Mouse (Mus musculus): ENCODE results near the gene Tubb5. TPM values are rescaled to one million over a fixed set of nuclear protein-coding genes. Genes with fewer than 3 reads are reported as not detected.

The Tubb5 gene
- polyA plus RNA-seq, 1 experiment from 2014 or later = 1,686 TPM

Small RNA genes lying within 50 kb of the gene (microRNA-seq; reads per million reads assigned to microRNA genes)
- 0.44 reads per million for gene Gm28033

Other genes with a start within 250 kb of the Tubb5 start
- not detected in 2 replicates for gene Sfta2, start 236.8 kb downstream of the Tubb5 start, polyA plus RNA-seq (2015; fragmentation: Nextera tagmentation; extraction: Ambion mirVana)
- not detected in 2 replicates for gene Gm9573, start 211.7 kb downstream of the Tubb5 start, polyA plus RNA-seq (2015; fragmentation: Nextera tagmentation; extraction: Ambion mirVana)
- gene Mucl3, start 194.6 kb downstream of the Tubb5 start, polyA plus RNA-seq (2015; fragmentation: Nextera tagmentation; extraction: Ambion mirVana) = 0.18 and 0.24 TPM in 2 replicates
- 10.6 and 11.3 TPM in 2 replicates for gene Vars2, start 170.7 kb downstream of the Tubb5 start, polyA plus RNA-seq (2015; fragmentation: Nextera tagmentation; extraction: Ambion mirVana)
- gene Gtf2h4, start 164.6 kb downstream of the Tubb5 start, polyA plus RNA-seq (2015; fragmentation: Nextera tagmentation; extraction: Ambion mirVana) = 25.5 and 28.8 TPM in 2 replicates
- gene Ddr1, start 133.7 kb downstream of the Tubb5 start, polyA plus RNA-seq (2015; fragmentation: Nextera tagmentation; extraction: Ambion mirVana) = 119 and 122 TPM in 2 replicates
- 11.2 and 11.6 TPM in 2 replicates for gene Ier3, start 16.6 kb downstream of the Tubb5 start, polyA plus RNA-seq (2015; fragmentation: Nextera tagmentation; extraction: Ambion mirVana)
- 93.6 and 96.5 TPM in 2 replicates for gene Flot1, start 15.1 kb downstream of the Tubb5 start, polyA plus RNA-seq (2015; fragmentation: Nextera tagmentation; extraction: Ambion mirVana)
- gene Mdc1, start 3.2 kb upstream of the Tubb5 start, polyA plus RNA-seq (2015; fragmentation: Nextera tagmentation; extraction: Ambion mirVana) = 7.2 and 9.6 TPM in 2 replicates
- gene Nrm, start 23.0 kb upstream of the Tubb5 start, polyA plus RNA-seq (2015; fragmentation: Nextera tagmentation; extraction: Ambion mirVana) = 28.2 and 29.0 TPM in 2 replicates
- gene Ppp1r18, start 27.3 kb upstream of the Tubb5 start, polyA plus RNA-seq (2015; fragmentation: Nextera tagmentation; extraction: Ambion mirVana) = 28.9 and 33.6 TPM in 2 replicates
- gene Dhx16, start 41.5 kb upstream of the Tubb5 start, polyA plus RNA-seq (2015; fragmentation: Nextera tagmentation; extraction: Ambion mirVana) = 31.0 and 39.6 TPM in 2 replicates
- gene 2310061I04Rik, start 59.1 kb upstream of the Tubb5 start, polyA plus RNA-seq (2015; fragmentation: Nextera tagmentation; extraction: Ambion mirVana) = 45.1 and 50.5 TPM in 2 replicates
- gene Atat1, start 71.8 kb upstream of the Tubb5 start, polyA plus RNA-seq (2015; fragmentation: Nextera tagmentation; extraction: Ambion mirVana) = 357 and 369 TPM in 2 replicates
- gene Mrps18b, start 78.1 kb upstream of the Tubb5 start, polyA plus RNA-seq (2015; fragmentation: Nextera tagmentation; extraction: Ambion mirVana) = 56.1 and 62.7 TPM in 2 replicates
- gene Ppp1r10, start 78.1 kb upstream of the Tubb5 start, polyA plus RNA-seq (2015; fragmentation: Nextera tagmentation; extraction: Ambion mirVana) = 44.6 and 45.9 TPM in 2 replicates
- 90.5 and 111 TPM in 2 replicates for gene Abcf1, start 131.5 kb upstream of the Tubb5 start, polyA plus RNA-seq (2015; fragmentation: Nextera tagmentation; extraction: Ambion mirVana)
- gene Gnl1, start 141.5 kb upstream of the Tubb5 start, polyA plus RNA-seq (2015; fragmentation: Nextera tagmentation; extraction: Ambion mirVana) = 47.9 and 50.0 TPM in 2 replicates
- gene Prr3, start 141.9 kb upstream of the Tubb5 start, polyA plus RNA-seq (2015; fragmentation: Nextera tagmentation; extraction: Ambion mirVana) = 64.0 and 69.4 TPM in 2 replicates
- 8.7 and 10.0 TPM in 2 replicates for gene H2-T24, start 182.3 kb upstream of the Tubb5 start, polyA plus RNA-seq (2015; fragmentation: Nextera tagmentation; extraction: Ambion mirVana)
- 2.3 and 3.3 TPM in 2 replicates for gene H2-T23, start 194.5 kb upstream of the Tubb5 start, polyA plus RNA-seq (2015; fragmentation: Nextera tagmentation; extraction: Ambion mirVana)
- 7.1 and 7.9 TPM in 2 replicates for gene H2-T22, start 204.4 kb upstream of the Tubb5 start, polyA plus RNA-seq (2015; fragmentation: Nextera tagmentation; extraction: Ambion mirVana)
- not detected in 2 replicates for gene Gm6034, start 204.7 kb upstream of the Tubb5 start, polyA plus RNA-seq (2015; fragmentation: Nextera tagmentation; extraction: Ambion mirVana)
- not detected in 2 replicates for gene Gm11127, start 220.1 kb upstream of the Tubb5 start, polyA plus RNA-seq (2015; fragmentation: Nextera tagmentation; extraction: Ambion mirVana)